Mouse (Mus musculus): ENCODE measurements at regions not wholly inside any gene's neighbourhood (a gene's known extent, or its start where the extent isn't known, plus 50 kb on each side); places are given as distances from the start of the nearest gene placed in this dataset.

- peak; percentile 79 for ATAC-seq (ENCODE audit: low TSS enrichment)
Observed at GRCm38 (mm10) chr10:124603061-124603460, 786.2 kb downstream of the Slc16a7 start.

GRCm38 (mm10) chr10:124570746-124571145 lies 818.5 kb downstream of the Slc16a7 start:
- peak; percentile 27; the same call in 1 of the 2 replicates for ATAC-seq (ENCODE audit: low TSS enrichment)

- ATAC-seq (ENCODE audit: low TSS enrichment): no peak
Observed at GRCm38 (mm10) chr10:124563626-124564025, 825.6 kb downstream of the Slc16a7 start.

- ATAC-seq (ENCODE audit: low TSS enrichment): no peak
Observed at GRCm38 (mm10) chr10:124528175-124528574, 861.1 kb downstream of the Slc16a7 start.
